Mouse (Mus musculus) embryonic fibroblast, embryonic 13.5 days (primary cell): ENCODE data around the gene Arid3c.
"Not testable (repeated sequence)": the region's sequence is repeated elsewhere in the genome, so short reads cannot be mapped to it uniquely, and the experiment has no call there.

ENCODE experiments used
- CTCF ChIP-seq: IDR thresholded peaks from 2 replicates; pipeline ENCODE4 v1.5.1; 2011; ENCODE audit warnings: mild to moderate bottlenecking, control low read depth, low read length, moderate library complexity, borderline replicate concordance; ENCODE audit not compliant: insufficient read depth
- POLR2A ChIP-seq: IDR thresholded peaks from 2 replicates; pipeline ENCODE4 v1.6.1; 2011; ENCODE audit warnings: low read depth, mild to moderate bottlenecking, control low read depth, low read length, moderate library complexity

DNA sequence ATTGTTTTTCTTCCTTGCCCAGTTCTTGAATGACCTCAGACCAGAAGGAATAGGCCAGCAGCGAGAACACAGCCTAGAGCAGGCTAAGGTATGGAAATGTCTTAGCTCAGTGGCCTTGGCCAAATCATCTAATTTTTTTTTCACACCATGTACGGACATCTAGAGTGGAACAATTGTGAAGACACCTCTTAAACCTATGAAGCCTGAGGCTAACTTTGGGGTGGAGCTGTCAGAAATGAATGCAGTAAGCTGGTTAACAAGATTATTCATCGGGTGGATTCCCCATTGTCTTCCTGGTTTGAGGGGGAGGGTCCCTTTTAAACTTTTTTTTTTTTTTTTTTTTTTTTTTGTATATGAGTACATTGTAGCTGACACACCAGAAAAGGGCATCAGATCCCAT is 43.6 kb upstream of the Arid3c start:
- TF ChIP-seq CTCF, POLR2A: not testable (repeated sequence)
